12 mouse cellular contexts compared by ENCODE assay signal in genomic region chr11:80522852-80523251, GRCm38 (mm10). TPM values are rescaled to one million over a fixed set of nuclear protein-coding genes. Genes with fewer than 3 reads are reported as not detected.
A peak's percentile ranks its signal among the peaks of the same experiment; 100 is the strongest.
DNase-seq lines count a peak whose midpoint lies in the region; ATAC-seq and TF ChIP-seq lines count a peak whose summit lies in the region.
"Had no signal": no experiment of that assay in that cellular context is flagged by ENCODE, and none has a peak within 500 bp of the region (broad histone marks: within the 10 kb centered on the region; RNA-seq: fewer than 3 reads in every experiment).

No protein-coding gene starts in this region.

- no peak overlapping the region for H3K4me2 ChIP-seq in embryonic facial prominence, embryonic 15.5 days (replicated peaks)
- H3K4me2 ChIP-seq in lung, embryonic 15.5 days, result peak overlapping the region; percentile 24; the same call in 1 of the 2 replicates
- no peak overlapping the region for H3K4me2 ChIP-seq in liver, embryonic 13.5 days
- H3K4me2 ChIP-seq in stomach, postnatal 0 days (replicated peaks; ENCODE audit: low read depth), result no peak overlapping the region
- no peak overlapping the region for H3K4me2 ChIP-seq in forebrain, embryonic 15.5 days (replicated peaks)
- H3K4me2 ChIP-seq: neural tube, embryonic 12.5 days had no signal

- ATAC-seq in embryonic facial prominence, embryonic 15.5 days (ENCODE audit: insufficient number of reproducible peaks, low FRiP score, low TSS enrichment, low read depth), result no peak
- no peak for ATAC-seq in lung, embryonic 15.5 days (ENCODE audit: borderline replicate concordance, extremely low read depth, low FRiP score, low TSS enrichment)
- 0 out of 2 replicates have a peak, but pooled peaks have one; percentile 18 for ATAC-seq in liver, embryonic 13.5 days (ENCODE audit: low read depth)
- no peak for ATAC-seq in stomach, postnatal 0 days (ENCODE audit: low FRiP score, low TSS enrichment)
- no peak for ATAC-seq in forebrain, embryonic 15.5 days (replicated peaks)
- ATAC-seq: forebrain, embryonic 16.5 days had no signal

- TF ChIP-seq POLR2A in lung, adult 2 months (IDR thresholded peaks at IDR 0.05; ENCODE audit: borderline replicate concordance, extremely low read depth, low read depth, low read length), result no peak

- H3K4me1 ChIP-seq in embryonic facial prominence, embryonic 15.5 days, result peaks cover 20% of the 10 kb centered on the region
- H3K4me1 ChIP-seq in embryonic facial prominence, embryonic 10.5 days, result peaks cover 21% of the 10 kb centered on the region
- peaks cover 7% of the 10 kb centered on the region for H3K4me1 ChIP-seq in lung, embryonic 15.5 days
- peaks cover 7% of the 10 kb centered on the region for H3K4me1 ChIP-seq in lung, adult 2 months (ENCODE audit: control insufficient read depth, insufficient read depth, low read length)
- H3K4me1 ChIP-seq in liver, embryonic 13.5 days (replicated peaks), result peaks cover 11% of the 10 kb centered on the region; the same call in 1 of the 2 replicates
- 0 out of 2 replicates have a peak, but pooled peaks cover 3% of the 10 kb centered on the region for H3K4me1 ChIP-seq in stomach, postnatal 0 days (replicated peaks; ENCODE audit: control insufficient read depth, insufficient read depth)
- peaks cover 28% of the 10 kb centered on the region for H3K4me1 ChIP-seq in forebrain, embryonic 15.5 days

- no peaks in the 10 kb centered on the region for H3K36me3 ChIP-seq in embryonic facial prominence, embryonic 15.5 days
- no peaks in the 10 kb centered on the region for H3K36me3 ChIP-seq in embryonic facial prominence, embryonic 10.5 days (replicated peaks)
- H3K36me3 ChIP-seq in lung, embryonic 15.5 days, result no peaks in the 10 kb centered on the region
- H3K36me3 ChIP-seq in liver, embryonic 13.5 days, result no peaks in the 10 kb centered on the region
- H3K36me3 ChIP-seq in stomach, postnatal 0 days (ENCODE audit: control insufficient read depth, insufficient read depth, low read length), result no peaks in the 10 kb centered on the region
- H3K36me3 ChIP-seq in forebrain, embryonic 15.5 days, result no peaks in the 10 kb centered on the region
- H3K36me3 ChIP-seq: hindbrain, embryonic 10.5 days; neural tube, embryonic 12.5 days had no signal

- no peak overlapping the region for H3K4me3 ChIP-seq in embryonic facial prominence, embryonic 15.5 days (replicated peaks)
- no peak overlapping the region for H3K4me3 ChIP-seq in embryonic facial prominence, embryonic 10.5 days
- H3K4me3 ChIP-seq in lung, embryonic 15.5 days, result no peak overlapping the region
- no peak overlapping the region for H3K4me3 ChIP-seq in lung, adult 2 months (replicated peaks; ENCODE audit: extremely low read depth, low read depth, low read length)
- no peak overlapping the region for H3K4me3 ChIP-seq in liver, embryonic 13.5 days (replicated peaks)
- no peak overlapping the region for H3K4me3 ChIP-seq in stomach, postnatal 0 days (ENCODE audit: low read depth, low read length)
- H3K4me3 ChIP-seq in forebrain, embryonic 15.5 days, result no peak overlapping the region
- H3K4me3 ChIP-seq: hindbrain, embryonic 10.5 days; neural tube, embryonic 12.5 days had no signal

- 57% methylated on average over 2 of the region's 2 CpGs for WGBS in embryonic facial prominence, embryonic 15.5 days
- WGBS in embryonic facial prominence, embryonic 10.5 days, result 69% methylated on average over 2 of the region's 2 CpGs
- 19% methylated on average over 2 of the region's 2 CpGs for WGBS in lung, embryonic 15.5 days
- 18% methylated on average over 2 of the region's 2 CpGs for WGBS in lung, adult 2 months
- WGBS in liver, embryonic 13.5 days (ENCODE audit: insufficient replicate concordance), result 4% methylated on average over 2 of the region's 2 CpGs
- 51% methylated on average over 2 of the region's 2 CpGs for WGBS in stomach, postnatal 0 days
- WGBS in forebrain, embryonic 15.5 days, result 75% methylated on average over 2 of the region's 2 CpGs

- H3K9ac ChIP-seq in embryonic facial prominence, embryonic 15.5 days, result no peak overlapping the region
- no peak overlapping the region for H3K9ac ChIP-seq in lung, embryonic 15.5 days
- H3K9ac ChIP-seq in liver, embryonic 13.5 days, result no peak overlapping the region
- no peak overlapping the region for H3K9ac ChIP-seq in stomach, postnatal 0 days (ENCODE audit: low read length)
- H3K9ac ChIP-seq in forebrain, embryonic 15.5 days (replicated peaks), result no peak overlapping the region
- H3K9ac ChIP-seq: neural tube, embryonic 12.5 days had no signal

- H3K27me3 ChIP-seq in embryonic facial prominence, embryonic 15.5 days, result no peaks in the 10 kb centered on the region
- no peaks in the 10 kb centered on the region for H3K27me3 ChIP-seq in embryonic facial prominence, embryonic 10.5 days (replicated peaks; ENCODE audit: low read depth, poor library complexity, severe bottlenecking)
- H3K27me3 ChIP-seq in lung, embryonic 15.5 days, result no peaks in the 10 kb centered on the region
- H3K27me3 ChIP-seq in liver, embryonic 13.5 days, result no peaks in the 10 kb centered on the region
- no peaks in the 10 kb centered on the region for H3K27me3 ChIP-seq in stomach, postnatal 0 days (ENCODE audit: control insufficient read depth, insufficient read depth, low read length)
- H3K27me3 ChIP-seq in forebrain, embryonic 15.5 days, result no peaks in the 10 kb centered on the region

- TF ChIP-seq CTCF in lung, adult 2 months (IDR thresholded peaks at IDR 0.05; ENCODE audit: insufficient read depth, low read length), result no peak
- TF ChIP-seq CTCF in stomach, postnatal 0 days (IDR thresholded peaks at IDR 0.05; ENCODE audit: low read depth), result no peak

- H3K9me3 ChIP-seq in embryonic facial prominence, embryonic 15.5 days (replicated peaks), result no peaks in the 10 kb centered on the region
- no peaks in the 10 kb centered on the region for H3K9me3 ChIP-seq in embryonic facial prominence, embryonic 10.5 days
- H3K9me3 ChIP-seq in lung, embryonic 15.5 days, result no peaks in the 10 kb centered on the region
- no peaks in the 10 kb centered on the region for H3K9me3 ChIP-seq in liver, embryonic 13.5 days (replicated peaks)
- H3K9me3 ChIP-seq in stomach, postnatal 0 days (ENCODE audit: control insufficient read depth, low read length), result no peaks in the 10 kb centered on the region
- no peaks in the 10 kb centered on the region for H3K9me3 ChIP-seq in forebrain, embryonic 15.5 days
- H3K9me3 ChIP-seq: hindbrain, embryonic 10.5 days had no signal

- 0 out of 2 replicates have a peak overlapping the region, but pooled peaks have one; percentile 22 for H3K27ac ChIP-seq in embryonic facial prominence, embryonic 15.5 days (replicated peaks)
- no peak overlapping the region for H3K27ac ChIP-seq in embryonic facial prominence, embryonic 10.5 days (replicated peaks)
- H3K27ac ChIP-seq in lung, embryonic 15.5 days, result peak overlapping the region; percentile 65
- peak overlapping the region; percentile 44; the same call in 1 of the 2 replicates for H3K27ac ChIP-seq in liver, embryonic 13.5 days
- H3K27ac ChIP-seq in stomach, postnatal 0 days (replicated peaks), result peak overlapping the region; percentile 53; the same call in 1 of the 2 replicates
- H3K27ac ChIP-seq in forebrain, embryonic 15.5 days (replicated peaks), result no peak overlapping the region
- H3K27ac ChIP-seq: hindbrain, embryonic 10.5 days; neural tube, embryonic 12.5 days had no signal

- no peak for DNase-seq in embryonic facial prominence, embryonic 10.5 days (ENCODE audit: low spot score)
- no peak for DNase-seq in lung, adult 2 months
- no peak for DNase-seq in liver, embryonic 13.5 days
- DNase-seq in stomach, postnatal 0 days (ENCODE audit: low spot score), result no peak
- no peak for DNase-seq in adrenal gland, adult 18-20 months (ENCODE audit: low spot score in 2 of 2)
- DNase-seq: B cell, adult 2 months had no signal

- TF ChIP-seq EP300 in stomach, postnatal 0 days (optimal IDR thresholded peaks at IDR 0.05), result no peak

RNA-seq across cellular contexts. Expression of gene Cdk5r1, which starts 46.0 kb away (rescaled TPM):
- polyA plus RNA-seq in embryonic facial prominence, embryonic 15.5 days (2015; fragmentation: Nextera tagmentation; extraction: Ambion mirVana), result 4.5 and 5.3 TPM in 2 replicates
- polyA plus RNA-seq in embryonic facial prominence, embryonic 10.5 days (2016; fragmentation: Nextera tagmentation; extraction: Ambion mirVana), result 4.1 and 4.8 TPM in 2 replicates
- 0.81 and 1.2 TPM in 2 replicates for polyA plus RNA-seq in lung, embryonic 15.5 days (2015; fragmentation: Nextera tagmentation; extraction: Ambion mirVana)
- polyA plus RNA-seq in lung, adult 2 months (2012; rRNA removed), result 1.2 and 1.5 TPM in 2 replicates
- 0.41 TPM in 2 replicates for polyA plus RNA-seq in liver, embryonic 13.5 days (2015; fragmentation: Nextera tagmentation; extraction: Ambion mirVana)
- polyA plus RNA-seq in stomach, postnatal 0 days (2015; fragmentation: Nextera tagmentation; extraction: Ambion mirVana), result 0.57 and 0.75 TPM in 2 replicates
- polyA plus RNA-seq in forebrain, embryonic 15.5 days (2015; fragmentation: Nextera tagmentation; extraction: Ambion mirVana), result 105 and 120 TPM in 2 replicates
- 1 to 10 TPM; 1.5 to 2.0 TPM for total RNA-seq in adrenal gland, adult 18-20 months (2021)

Comparison
In these comparisons a context has a peak if more than half of its experiments do, and no peak if none do; other contexts are left out.
1. H3K27ac ChIP-seq: peak in embryonic facial prominence, embryonic 15.5 days (single experiment), lung, embryonic 15.5 days (single experiment), liver, embryonic 13.5 days (single experiment) and stomach, postnatal 0 days (single experiment); none in embryonic facial prominence, embryonic 10.5 days (single experiment) and forebrain, embryonic 15.5 days (single experiment).
2. RNA of gene Cdk5r1, which starts 46.0 kb away (polyA plus RNA-seq): 105 to 120 TPM in forebrain, embryonic 15.5 days; 4.1 to 4.8 TPM in embryonic facial prominence, embryonic 10.5 days, 4.5 to 5.3 TPM in embryonic facial prominence, embryonic 15.5 days, 1.2 to 1.5 TPM in lung, adult 2 months, 0.81 to 1.2 TPM in lung, embryonic 15.5 days, 0.57 to 0.75 TPM in stomach, postnatal 0 days and 0.41 TPM in liver, embryonic 13.5 days; every median in the first group is over 10 times any median in the second.